Mouse (Mus musculus): Measurements from ENCODE around the gene Igdcc3.
"Not testable (repeated sequence)": the region's sequence is repeated elsewhere in the genome, so short reads cannot be mapped to it uniquely, and the experiment has no call there.

The Igdcc3 gene

GRCm38 (mm10) chr9:65207041-65207815, 66.2 kb downstream of the Igdcc3 start:
- DNase-seq: not testable (repeated sequence)

GRCm38 (mm10) chr9:65208293-65209179, 67.5 kb downstream of the Igdcc3 start:
- DNase-seq: no peak

- DNase-seq: no peak
These were observed 70.6 kb downstream of the Igdcc3 start for GRCm38 (mm10) chr9:65211598-65211997.

- no peak for DNase-seq
These were observed 73.4 kb downstream of the Igdcc3 start for GRCm38 (mm10) chr9:65214425-65214777.

GRCm38 (mm10) chr9:65214778-65215493, 73.9 kb downstream of the Igdcc3 start:
- DNase-seq: peak; percentile 88

GRCm38 (mm10) chr9:65215494-65216126, 74.6 kb downstream of the Igdcc3 start:
- DNase-seq: no peak

GRCm38 (mm10) chr9:65216972-65217371, 76.0 kb downstream of the Igdcc3 start:
- no peak for DNase-seq

- no peak for DNase-seq
These were observed 76.7 kb downstream of the Igdcc3 start for GRCm38 (mm10) chr9:65217661-65218060.

- no peak for DNase-seq
These were observed 77.9 kb downstream of the Igdcc3 start for GRCm38 (mm10) chr9:65218916-65219315.

GRCm38 (mm10) chr9:65220398-65220797, 79.4 kb downstream of the Igdcc3 start:
- not testable (repeated sequence) for DNase-seq

- no peak for DNase-seq
These were observed 82.9 kb downstream of the Igdcc3 start for GRCm38 (mm10) chr9:65223927-65224326.

- no peak for DNase-seq
These were observed 84.8 kb downstream of the Igdcc3 start for GRCm38 (mm10) chr9:65225795-65226194.

GRCm38 (mm10) chr9:65230250-65230649, 89.3 kb downstream of the Igdcc3 start:
- DNase-seq: no peak

GRCm38 (mm10) chr9:65231284-65231683, 90.3 kb downstream of the Igdcc3 start:
- DNase-seq: no peak

GRCm38 (mm10) chr9:65233243-65233985, 92.4 kb downstream of the Igdcc3 start:
- no peak for DNase-seq

- no peak for DNase-seq
These were observed 93.7 kb downstream of the Igdcc3 start for GRCm38 (mm10) chr9:65234734-65235133.
